Mouse (Mus musculus): ENCODE data around the gene Lrcol1. TPM values are rescaled to one million over a fixed set of nuclear protein-coding genes. Genes with fewer than 3 reads are reported as not detected.

Gene Lrcol1
- polyA plus RNA-seq, 1 experiment from 2014 or later = not detected

DNA sequence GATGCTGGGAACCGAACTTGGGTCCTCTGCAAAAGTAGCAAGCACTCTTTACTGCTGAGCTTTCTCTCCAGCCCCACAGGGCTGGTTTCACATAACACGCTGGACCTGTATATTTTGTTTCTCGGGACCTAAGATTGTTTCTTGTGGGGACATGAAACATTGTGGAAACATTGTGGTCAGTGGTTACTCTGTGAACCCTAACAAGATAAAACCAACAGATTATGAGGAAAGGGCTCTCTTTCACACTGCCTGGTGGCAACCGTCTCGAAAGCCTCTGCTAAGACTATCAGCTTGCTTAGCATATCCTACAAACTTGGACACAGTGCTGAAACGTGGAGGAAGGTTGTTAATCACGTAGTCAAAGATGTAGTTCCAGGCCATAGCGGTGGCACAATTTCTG lies 2.5 kb downstream of the Lrcol1 start:
- DNase-seq (ENCODE audit: low spot score) (no peak), ATAC-seq (replicated peaks; ENCODE audit: low FRiP score, low TSS enrichment, low read depth) (no peak)
- no peaks in the 10 kb centered on the region for H3K36me3 ChIP-seq (ENCODE audit: control insufficient read depth, insufficient read depth, low read length)
- no peak overlapping the region for H3K9ac ChIP-seq (ENCODE audit: low read length)
- H3K27me3 ChIP-seq (replicated peaks; ENCODE audit: control insufficient read depth, insufficient read depth, low read length) = peaks cover 18% of the 10 kb centered on the region
- no peak overlapping the region for H3K4me2 ChIP-seq (ENCODE audit: low read length)
- WGBS = 86% methylated on average over 8 of the region's 8 CpGs
- H3K4me1 ChIP-seq (replicated peaks; ENCODE audit: control insufficient read depth, insufficient read depth, low read length) = peaks cover 5% of the 10 kb centered on the region; the same call in 1 of the 2 replicates
- no peak overlapping the region for H3K4me3 ChIP-seq (ENCODE audit: low read depth, low read length)
- H3K9me3 ChIP-seq (ENCODE audit: control insufficient read depth, low read length) = no peaks in the 10 kb centered on the region
- no peak overlapping the region for H3K27ac ChIP-seq (ENCODE audit: low read depth)

GRCm38 (mm10) chr5:110354716-110355115 lies 10.2 kb downstream of the Lrcol1 start:
- no peak overlapping the region for H3K9ac ChIP-seq (ENCODE audit: low read length)
- H3K36me3 ChIP-seq (ENCODE audit: control insufficient read depth, insufficient read depth, low read length) = no peaks in the 10 kb centered on the region
- no peaks in the 10 kb centered on the region for H3K9me3 ChIP-seq (ENCODE audit: control insufficient read depth, low read length)
- H3K4me1 ChIP-seq (replicated peaks; ENCODE audit: control insufficient read depth, insufficient read depth, low read length) = no peaks in the 10 kb centered on the region
- ATAC-seq (replicated peaks; ENCODE audit: low FRiP score, low TSS enrichment, low read depth) (0 out of 2 replicates have a peak, but pooled peaks have one; percentile 43), DNase-seq (ENCODE audit: low spot score) (peak; percentile 76)
- 19% methylated on average over 7 of the region's 7 CpGs for WGBS
- no peak overlapping the region for H3K4me2 ChIP-seq (ENCODE audit: low read length)
- H3K27me3 ChIP-seq (replicated peaks; ENCODE audit: control insufficient read depth, insufficient read depth, low read length) = peaks cover 11% of the 10 kb centered on the region; the same call in 1 of the 2 replicates
- no peak overlapping the region for H3K27ac ChIP-seq (ENCODE audit: low read depth)
- no peak overlapping the region for H3K4me3 ChIP-seq (ENCODE audit: low read depth, low read length)

DNA sequence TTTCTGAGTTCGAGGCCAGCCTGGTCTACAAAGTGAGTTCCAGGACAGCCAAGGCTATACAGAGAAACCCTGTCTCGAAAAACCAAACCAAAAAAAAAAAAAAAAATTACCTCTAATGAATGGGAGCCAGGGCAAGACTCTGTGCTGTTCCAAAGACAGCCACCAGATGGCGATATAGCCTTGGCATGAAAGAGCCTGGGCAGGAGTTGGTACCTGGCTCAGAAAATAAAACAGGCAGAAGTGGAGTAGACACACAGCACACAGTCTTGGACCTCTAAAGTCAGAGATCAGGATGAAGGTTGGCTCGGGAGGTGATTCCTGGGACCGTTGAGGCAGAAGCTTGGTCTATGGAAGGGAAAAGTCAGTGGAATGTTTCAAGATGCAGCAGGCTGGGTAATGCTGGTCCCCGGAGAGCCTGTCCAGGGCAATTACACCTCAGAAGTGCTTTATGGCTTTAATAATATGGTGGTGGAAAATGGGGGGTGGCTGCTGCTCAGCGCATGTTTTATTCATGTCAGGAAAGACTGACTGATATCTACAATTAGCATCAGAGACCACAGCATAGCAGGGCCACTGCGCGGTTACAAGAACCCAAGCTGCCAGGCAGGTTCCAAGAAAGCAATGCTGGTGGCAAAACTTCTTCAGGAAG lies 13.1 kb downstream of the Lrcol1 start:
- peak; percentile 96 for DNase-seq (ENCODE audit: low spot score)
- Histone ChIP-seq H3K9me3 (ENCODE audit: control insufficient read depth, low read length) (no peaks in the 10 kb centered on the region), H3K9ac (ENCODE audit: low read length) (no peak overlapping the region), H3K4me2 (ENCODE audit: low read length) (no peak overlapping the region), H3K4me3 (ENCODE audit: low read depth, low read length) (no peak overlapping the region), H3K4me1 (replicated peaks; ENCODE audit: control insufficient read depth, insufficient read depth, low read length) (no peaks in the 10 kb centered on the region), H3K27ac (ENCODE audit: low read depth) (no peak overlapping the region), H3K36me3 (ENCODE audit: control insufficient read depth, insufficient read depth, low read length) (no peaks in the 10 kb centered on the region), H3K27me3 (replicated peaks; ENCODE audit: control insufficient read depth, insufficient read depth, low read length) (peaks cover 11% of the 10 kb centered on the region; the same call in 1 of the 2 replicates)
- WGBS = 43% methylated on average over 9 of the region's 9 CpGs
- ATAC-seq (replicated peaks; ENCODE audit: low FRiP score, low TSS enrichment, low read depth) = 0 out of 2 replicates have a peak, but pooled peaks have one; percentile 16

GRCm38 (mm10) chr5:110361465-110361864 lies 16.9 kb downstream of the Lrcol1 start:
- WGBS = 76% methylated on average over 6 of the region's 6 CpGs
- Histone ChIP-seq H3K27ac (ENCODE audit: low read depth) (no peak overlapping the region), H3K27me3 (replicated peaks; ENCODE audit: control insufficient read depth, insufficient read depth, low read length) (no peaks in the 10 kb centered on the region), H3K4me2 (ENCODE audit: low read length) (no peak overlapping the region), H3K9ac (ENCODE audit: low read length) (no peak overlapping the region), H3K4me1 (replicated peaks; ENCODE audit: control insufficient read depth, insufficient read depth, low read length) (peaks cover 5% of the 10 kb centered on the region; the same call in 1 of the 2 replicates), H3K36me3 (ENCODE audit: control insufficient read depth, insufficient read depth, low read length) (0 out of 2 replicates have a peak, but pooled peaks cover 4% of the 10 kb centered on the region), H3K4me3 (ENCODE audit: low read depth, low read length) (no peak overlapping the region), H3K9me3 (ENCODE audit: control insufficient read depth, low read length) (no peaks in the 10 kb centered on the region)
- no peak for ATAC-seq (replicated peaks; ENCODE audit: low FRiP score, low TSS enrichment, low read depth)
- DNase-seq (ENCODE audit: low spot score) = no peak

- Histone ChIP-seq H3K36me3 (ENCODE audit: control insufficient read depth, insufficient read depth, low read length) (peaks cover 9% of the 10 kb centered on the region; the same call in 1 of the 2 replicates), H3K4me1 (replicated peaks; ENCODE audit: control insufficient read depth, insufficient read depth, low read length) (peaks cover 5% of the 10 kb centered on the region; the same call in 1 of the 2 replicates), H3K9me3 (ENCODE audit: control insufficient read depth, low read length) (no peaks in the 10 kb centered on the region), H3K27ac (ENCODE audit: low read depth) (no peak overlapping the region), H3K9ac (ENCODE audit: low read length) (peak overlapping the region; percentile 31), H3K4me3 (ENCODE audit: low read depth, low read length) (peak overlapping the region; percentile 45), H3K4me2 (ENCODE audit: low read length) (peak overlapping the region; percentile 82), H3K27me3 (replicated peaks; ENCODE audit: control insufficient read depth, insufficient read depth, low read length) (no peaks in the 10 kb centered on the region)
- DNase-seq (ENCODE audit: low spot score) (no peak), ATAC-seq (replicated peaks; ENCODE audit: low FRiP score, low TSS enrichment, low read depth) (peak; percentile 26; the same call in 1 of the 2 replicates)
- WGBS = 3% methylated on average over 28 of the region's 28 CpGs
Measured at GRCm38 (mm10) chr5:110362813-110363178, 18.3 kb downstream of the Lrcol1 start.

DNA sequence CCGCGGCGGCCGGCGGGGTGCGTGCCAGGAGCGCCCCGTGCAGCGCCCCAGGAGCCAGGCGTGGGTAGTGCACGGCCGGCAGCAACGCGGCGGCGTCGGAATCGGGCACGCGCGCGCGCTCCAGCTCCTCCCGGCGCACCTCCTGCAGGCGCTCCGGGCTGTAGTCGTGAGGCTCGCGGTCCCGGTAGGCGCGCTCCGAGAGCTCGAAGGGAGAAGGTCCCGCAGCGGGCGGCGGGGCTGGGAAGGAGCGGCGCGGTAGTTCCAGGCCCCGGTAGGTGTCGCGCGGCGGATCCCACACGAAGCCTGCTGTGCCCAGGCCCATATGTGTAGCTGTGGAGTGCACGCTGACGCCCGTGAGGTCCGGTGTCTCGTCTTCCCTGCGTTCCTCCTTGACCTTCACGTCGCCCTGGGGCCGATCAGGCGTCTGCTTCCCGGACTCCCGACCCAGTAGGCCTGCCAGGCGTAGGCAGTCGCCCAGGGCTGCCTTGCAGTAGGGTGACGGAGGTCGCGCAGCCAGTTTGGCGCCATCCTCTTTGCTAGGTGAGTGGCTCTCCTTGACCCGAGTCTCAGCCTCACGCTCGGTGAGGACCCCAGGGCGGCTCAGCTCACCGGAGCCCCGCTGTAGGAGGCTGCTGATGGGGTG lies 18.8 kb downstream of the Lrcol1 start:
- DNase-seq (ENCODE audit: low spot score) = peak; percentile 90
- peak; percentile 77 for ATAC-seq (replicated peaks; ENCODE audit: low FRiP score, low TSS enrichment, low read depth)
- H3K27me3 ChIP-seq (replicated peaks; ENCODE audit: control insufficient read depth, insufficient read depth, low read length) = no peaks in the 10 kb centered on the region
- H3K9ac ChIP-seq (ENCODE audit: low read length) = peak overlapping the region; percentile 31
- 5% methylated on average over 69 of the region's 72 CpGs for WGBS
- peaks cover 9% of the 10 kb centered on the region; the same call in 1 of the 2 replicates for H3K36me3 ChIP-seq (ENCODE audit: control insufficient read depth, insufficient read depth, low read length)
- no peak overlapping the region for H3K27ac ChIP-seq (ENCODE audit: low read depth)
- H3K4me3 ChIP-seq (ENCODE audit: low read depth, low read length) = peak overlapping the region; percentile 45
- peak overlapping the region; percentile 82 for H3K4me2 ChIP-seq (ENCODE audit: low read length)
- no peaks in the 10 kb centered on the region for H3K9me3 ChIP-seq (ENCODE audit: control insufficient read depth, low read length)
- H3K4me1 ChIP-seq (replicated peaks; ENCODE audit: control insufficient read depth, insufficient read depth, low read length) = peaks cover 5% of the 10 kb centered on the region; the same call in 1 of the 2 replicates

- peak overlapping the region; percentile 31; the same call in 1 of the 2 replicates for H3K9ac ChIP-seq (ENCODE audit: low read length)
Measured at GRCm38 (mm10) chr5:110363822-110364545, 19.5 kb downstream of the Lrcol1 start.

DNA sequence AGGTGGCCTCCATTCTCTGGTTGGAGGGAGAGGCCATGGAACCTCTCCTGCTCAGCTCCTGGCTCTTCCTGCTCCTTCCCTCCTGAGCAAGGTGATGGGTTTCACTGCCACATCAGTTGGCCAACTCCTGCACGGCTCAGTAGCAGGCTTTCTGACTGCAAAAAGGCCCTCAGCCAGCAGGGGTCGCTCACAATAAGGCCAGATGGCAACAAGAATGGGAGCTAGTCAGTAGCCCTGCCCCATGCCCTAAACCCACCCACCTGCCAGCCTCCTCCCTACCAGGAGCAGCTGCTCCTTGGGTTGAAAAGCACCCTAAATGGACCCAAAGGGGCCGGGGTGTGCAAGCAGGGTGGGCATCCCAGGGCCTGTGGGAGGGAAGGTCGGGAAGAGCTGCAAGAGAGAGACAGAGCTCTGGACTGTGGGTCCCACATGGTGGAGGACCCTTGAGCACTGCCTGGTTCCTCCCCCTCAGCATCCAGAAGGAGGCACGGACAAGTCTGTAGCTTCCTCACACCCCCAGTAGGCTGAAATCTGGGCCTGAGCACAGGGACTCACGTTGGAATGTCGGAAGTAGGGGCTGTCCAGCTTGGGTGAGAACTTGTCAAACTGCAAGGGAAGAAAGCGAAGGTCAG lies 32.4 kb downstream of the Lrcol1 start:
- DNase-seq (ENCODE audit: low spot score) (peak; percentile 89), ATAC-seq (replicated peaks; ENCODE audit: low FRiP score, low TSS enrichment, low read depth) (no peak; the same call in 1 of the 2 replicates)
- H3K27ac ChIP-seq (ENCODE audit: low read depth) = no peak overlapping the region
- H3K9me3 ChIP-seq (ENCODE audit: control insufficient read depth, low read length) = no peaks in the 10 kb centered on the region
- H3K36me3 ChIP-seq (ENCODE audit: control insufficient read depth, insufficient read depth, low read length) = peaks cover 16% of the 10 kb centered on the region; the same call in 1 of the 2 replicates
- H3K4me1 ChIP-seq (replicated peaks; ENCODE audit: control insufficient read depth, insufficient read depth, low read length) = no peaks in the 10 kb centered on the region
- WGBS = 57% methylated on average over 8 of the region's 8 CpGs
- no peak overlapping the region for H3K9ac ChIP-seq (ENCODE audit: low read length)
- H3K4me3 ChIP-seq (ENCODE audit: low read depth, low read length) = no peak overlapping the region
- H3K27me3 ChIP-seq (replicated peaks; ENCODE audit: control insufficient read depth, insufficient read depth, low read length) = no peaks in the 10 kb centered on the region
- H3K4me2 ChIP-seq (ENCODE audit: low read length) = no peak overlapping the region

More at GRCm38 (mm10) chr5:110363822-110364545, 19.5 kb downstream of the Lrcol1 start:
- H3K4me3 ChIP-seq (ENCODE audit: low read depth, low read length) = peak overlapping the region; percentile 45
- H3K36me3 ChIP-seq (ENCODE audit: control insufficient read depth, insufficient read depth, low read length) = peaks cover 15% of the 10 kb centered on the region
- H3K4me2 ChIP-seq (ENCODE audit: low read length) = peak overlapping the region; percentile 82
- H3K9me3 ChIP-seq (ENCODE audit: control insufficient read depth, low read length) = no peaks in the 10 kb centered on the region
- H3K27me3 ChIP-seq (replicated peaks; ENCODE audit: control insufficient read depth, insufficient read depth, low read length) = no peaks in the 10 kb centered on the region
- whole genome bisulfite sequencing = 42% methylated on average over 11 of the region's 11 CpGs
- H3K4me1 ChIP-seq (replicated peaks; ENCODE audit: control insufficient read depth, insufficient read depth, low read length) = peaks cover 5% of the 10 kb centered on the region; the same call in 1 of the 2 replicates
- ATAC-seq (replicated peaks; ENCODE audit: low FRiP score, low TSS enrichment, low read depth) (peak; percentile 46; the same call in 1 of the 2 replicates), DNase-seq (ENCODE audit: low spot score) (no peak)
- H3K27ac ChIP-seq (ENCODE audit: low read depth) = no peak overlapping the region
